Mouse (Mus musculus) MEL (cell line): ENCODE results near the gene Clec4d. TPM values are rescaled to one million over a fixed set of nuclear protein-coding genes. Genes with fewer than 3 reads are reported as not detected.

Experiments
- DNase-seq: peaks from one replicate; pipeline ENCODE4 v3.0.0; 2011; ENCODE audit warnings: low read depth, low spot score
- H3K27ac ChIP-seq: 2 replicates; pipeline ENCODE4 v1.5.1; 2012; ENCODE audit warnings: low read depth, mild to moderate bottlenecking, control low read depth, low read length, moderate library complexity; ENCODE audit not compliant: control insufficient read depth
- H3K27me3 ChIP-seq, 2 experiments: fragments of 150-350 bp in 1 of 2; sonication (generic) in 1 of 2; 2 replicates each; pipeline ENCODE4 v1.6.1; 2012; ENCODE audit warnings: low read length in 2 of 2, mild to moderate bottlenecking in 2 of 2, improper control_type of control experiment in 1 of 2, moderate library complexity in 1 of 2; ENCODE audit not compliant: insufficient read depth in 2 of 2, control insufficient read depth in 1 of 2
- H3K36me3 ChIP-seq, 2 experiments: 2 replicates each; pipeline ENCODE4 v1.6.1; 2012 to 2014; ENCODE audit warnings: low read length in 2 of 2, improper control_type of control experiment in 1 of 2, inconsistent platforms in 1 of 2, mild to moderate bottlenecking in 1 of 2; ENCODE audit not compliant: insufficient read depth in 2 of 2, control insufficient read depth in 1 of 2
- H3K4me1 ChIP-seq, 2 experiments: fragments of 150-350 bp in 1 of 2; sonication (generic) in 1 of 2; 2 replicates each; pipeline ENCODE4 v1.6.1; 2012; ENCODE audit warnings: low read length in 2 of 2, improper control_type of control experiment in 1 of 2, mild to moderate bottlenecking in 1 of 2; ENCODE audit not compliant: insufficient read depth in 2 of 2, control insufficient read depth in 1 of 2
- H3K4me3 ChIP-seq, 2 experiments: fragments of 150-350 bp in 1 of 2; sonication (generic) in 1 of 2; 2 replicates each; pipeline ENCODE4 v1.5.1; 2012; ENCODE audit warnings: low read depth in 2 of 2, low read length in 2 of 2, mild to moderate bottlenecking in 2 of 2, moderate library complexity in 2 of 2, control low read depth in 1 of 2, improper control_type of control experiment in 1 of 2; ENCODE audit not compliant: control insufficient read depth in 1 of 2, insufficient read depth in 1 of 2
- H3K79me2 ChIP-seq: 2 replicates; pipeline ENCODE4 v1.6.1; 2012; ENCODE audit warnings: mild to moderate bottlenecking, low read length, moderate library complexity; ENCODE audit not compliant: control insufficient read depth, poor library complexity, insufficient read depth
- H3K9ac ChIP-seq: 2 replicates; pipeline ENCODE4 v1.6.1; 2012; ENCODE audit warnings: low read depth, mild to moderate bottlenecking, control low read depth, low read length, moderate library complexity; ENCODE audit not compliant: control insufficient read depth, poor library complexity, severe bottlenecking
- H3K9me3 ChIP-seq: fragments of 150-350 bp; sonication (generic); replicated peaks from 2 replicates; pipeline ENCODE4 v1.6.1; 2012; ENCODE audit warnings: mild to moderate bottlenecking, low read length, improper control_type of control experiment, moderate library complexity; ENCODE audit not compliant: insufficient read depth
- CHD1 ChIP-seq: IDR thresholded peaks from 2 replicates; pipeline ENCODE4 v1.6.1; 2012; ENCODE audit warnings: low read depth, mild to moderate bottlenecking, inconsistent platforms, low read length, improper control_type of control experiment
- CHD2 ChIP-seq: IDR thresholded peaks from 2 replicates; pipeline ENCODE4 v1.6.1; 2011; ENCODE audit warnings: low read length, improper control_type of control experiment
- CTCF ChIP-seq, 3 experiments: IDR thresholded peaks in 2 of 3; conservative IDR thresholded peaks in 1 of 3; 2 replicates each; pipeline ENCODE4 v1.5.1; 2011 to 2012; ENCODE audit warnings: low read length in 3 of 3, low read depth in 2 of 3, mild to moderate bottlenecking in 2 of 3, improper control_type of control experiment in 1 of 3, inconsistent platforms in 1 of 3, mixed read lengths in 1 of 3, moderate library complexity in 1 of 3; ENCODE audit not compliant: control insufficient read depth in 1 of 3, insufficient read depth in 1 of 3, poor library complexity in 1 of 3, severe bottlenecking in 1 of 3
- EP300 ChIP-seq, 2 experiments: IDR thresholded peaks; 2 replicates each; pipeline ENCODE4 v1.6.1; 2011; ENCODE audit warnings: improper control_type of control experiment in 2 of 2, low read length in 2 of 2, low read depth in 1 of 2, mild to moderate bottlenecking in 1 of 2
- ETS1 ChIP-seq: IDR thresholded peaks from 2 replicates; pipeline ENCODE4 v1.6.1; 2012; ENCODE audit warnings: low read depth, mild to moderate bottlenecking, inconsistent platforms, low read length, improper control_type of control experiment, moderate library complexity
- GABPA ChIP-seq: IDR thresholded peaks from 2 replicates; pipeline ENCODE4 v1.6.1; 2012; ENCODE audit warnings: low read depth, mild to moderate bottlenecking, inconsistent platforms, low read length, improper control_type of control experiment, moderate library complexity
- GATA1 ChIP-seq: IDR thresholded peaks from 2 replicates; pipeline ENCODE4 v1.6.1; 2011; ENCODE audit warnings: low read depth, low read length, improper control_type of control experiment
- HCFC1 ChIP-seq: IDR thresholded peaks from 2 replicates; pipeline ENCODE4 v1.6.1; 2012; ENCODE audit warnings: low read depth, mild to moderate bottlenecking, inconsistent platforms, low read length, improper control_type of control experiment, moderate library complexity
- JUND ChIP-seq: IDR thresholded peaks from 2 replicates; pipeline ENCODE4 v1.6.1; 2011; ENCODE audit warnings: low read depth, mild to moderate bottlenecking, improper control_type of control experiment, low read length
- KAT2A ChIP-seq: conservative IDR thresholded peaks from 2 replicates; pipeline ENCODE4 v1.6.1; 2012; ENCODE audit warnings: low read depth, low read length, improper control_type of control experiment, inconsistent platforms
- MAFK ChIP-seq: IDR thresholded peaks from 2 replicates; pipeline ENCODE4 v1.6.1; 2011; ENCODE audit warnings: low read depth, mild to moderate bottlenecking, low read length, improper control_type of control experiment, borderline replicate concordance
- MAX ChIP-seq: IDR thresholded peaks from 2 replicates; pipeline ENCODE4 v1.6.1; 2011; ENCODE audit warnings: low read length, improper control_type of control experiment
- MAZ ChIP-seq: IDR thresholded peaks from 2 replicates; pipeline ENCODE4 v1.6.1; 2012; ENCODE audit warnings: low read depth, mild to moderate bottlenecking, inconsistent platforms, low read length, improper control_type of control experiment
- MXI1 ChIP-seq: IDR thresholded peaks from 2 replicates; pipeline ENCODE4 v1.6.1; 2011; ENCODE audit warnings: mild to moderate bottlenecking, low read depth, low read length, improper control_type of control experiment
- MYB ChIP-seq: IDR thresholded peaks from 2 replicates; pipeline ENCODE4 v1.6.1; 2011; ENCODE audit warnings: mild to moderate bottlenecking, low read depth, low read length, improper control_type of control experiment
- MYC ChIP-seq: IDR thresholded peaks from 2 replicates; pipeline ENCODE4 v1.6.1; 2011; ENCODE audit warnings: low read depth, mild to moderate bottlenecking, low read length, improper control_type of control experiment, moderate library complexity
- NRF1 ChIP-seq: IDR thresholded peaks from 2 replicates; pipeline ENCODE4 v1.6.1; 2014; ENCODE audit warnings: low read depth, mild to moderate bottlenecking, inconsistent platforms, low read length, improper control_type of control experiment, moderate library complexity; ENCODE audit not compliant: poor library complexity, insufficient read depth, severe bottlenecking
- POLR2A ChIP-seq, 2 experiments: IDR thresholded peaks; 2 replicates each; pipeline ENCODE4 v1.6.1; 2011 to 2012; ENCODE audit warnings: low read length in 2 of 2, mild to moderate bottlenecking in 2 of 2, control low read depth in 1 of 2, improper control_type of control experiment in 1 of 2, low read depth in 1 of 2, moderate library complexity in 1 of 2; ENCODE audit not compliant: control insufficient read depth in 1 of 2, insufficient read depth in 1 of 2, poor library complexity in 1 of 2
- POLR2AphosphoS2 ChIP-seq: IDR thresholded peaks from 2 replicates; pipeline ENCODE4 v1.6.1; 2011; ENCODE audit warnings: low read length, improper control_type of control experiment
- POLR2AphosphoS5 ChIP-seq: IDR thresholded peaks from 2 replicates; pipeline ENCODE4 v1.6.1; 2012; ENCODE audit warnings: low read depth, borderline replicate concordance, mild to moderate bottlenecking, inconsistent platforms, low read length, moderate library complexity, mixed read lengths
- RAD21 ChIP-seq: IDR thresholded peaks from 2 replicates; pipeline ENCODE4 v1.6.1; 2011; ENCODE audit warnings: mild to moderate bottlenecking, low read depth, low read length, improper control_type of control experiment
- RCOR1 ChIP-seq: IDR thresholded peaks from 2 replicates; pipeline ENCODE4 v1.6.1; 2012; ENCODE audit warnings: low read depth, mild to moderate bottlenecking, inconsistent platforms, low read length, improper control_type of control experiment
- SIN3A ChIP-seq: IDR thresholded peaks from 2 replicates; pipeline ENCODE4 v1.6.1; 2012; ENCODE audit warnings: low read length, improper control_type of control experiment, inconsistent platforms
- SMC3 ChIP-seq: IDR thresholded peaks from 2 replicates; pipeline ENCODE4 v1.6.1; 2011; ENCODE audit warnings: low read depth, low read length, improper control_type of control experiment
- TAL1 ChIP-seq: IDR thresholded peaks from 2 replicates; pipeline ENCODE4 v1.6.1; 2012; ENCODE audit warnings: mild to moderate bottlenecking, inconsistent platforms, low read length, moderate library complexity, mixed read lengths
- TCF12 ChIP-seq: IDR thresholded peaks from 2 replicates; pipeline ENCODE4 v1.6.1; 2014; ENCODE audit warnings: low read depth, mild to moderate bottlenecking, inconsistent platforms, low read length, improper control_type of control experiment, moderate library complexity
- UBTF ChIP-seq: IDR thresholded peaks from 2 replicates; pipeline ENCODE4 v1.6.1; 2012; ENCODE audit warnings: low read depth, mild to moderate bottlenecking, inconsistent platforms, low read length, improper control_type of control experiment, moderate library complexity, borderline replicate concordance; ENCODE audit not compliant: insufficient read depth
- USF2 ChIP-seq, 2 experiments: IDR thresholded peaks; 2 replicates each; pipeline ENCODE4 v1.6.1; 2011 to 2012; ENCODE audit warnings: improper control_type of control experiment in 2 of 2, low read length in 2 of 2, borderline replicate concordance in 1 of 2, inconsistent platforms in 1 of 2, low read depth in 1 of 2, mild to moderate bottlenecking in 1 of 2; ENCODE audit not compliant: insufficient read depth in 1 of 2
- ZKSCAN1 ChIP-seq: IDR thresholded peaks from 2 replicates; pipeline ENCODE4 v1.6.1; 2012; ENCODE audit warnings: low read depth, mild to moderate bottlenecking, inconsistent platforms, low read length, improper control_type of control experiment, moderate library complexity
- ZNF384 ChIP-seq: IDR thresholded peaks from 2 replicates; pipeline ENCODE4 v1.6.1; 2012; ENCODE audit warnings: low read depth, mild to moderate bottlenecking, inconsistent platforms, low read length, improper control_type of control experiment
- polyA plus RNA-seq, 2 experiments: library from polyadenylated mRNA; stranded (reverse) in 1 of 2; unstranded in 1 of 2; fragments of >175 nt in 1 of 2; fragments of >200 nt in 1 of 2; gene quantifications; 2 replicates each; pipeline versions ENCODE4 v1.2.1 to v1.2.4; 2012; ENCODE audit warnings: low replicate concordance in 2 of 2, low read depth in 1 of 2; ENCODE audit not compliant: insufficient read length in 2 of 2, insufficient read depth in 1 of 2, missing spikeins in 1 of 2
- total RNA-seq: library from RNA; depleted of rRNA; stranded (reverse); fragments of 300-350 nt; gene quantifications from 2 replicates; pipeline ENCODE4 v1.2.3, GENCODE M21; 2012

Gene Clec4d
- total and polyA plus RNA-seq, 3 experiments, result 2.0 to 5.6 TPM; not detected in 1

- TF ChIP-seq MAZ (no peak), CTCF (IDR thresholded peaks at IDR 0.05 in 2 of 3, conservative IDR thresholded peaks at IDR 0.05 in 1 of 3; ENCODE audit: control insufficient read depth in 1 of 3, insufficient read depth in 1 of 3, low read depth in 2 of 3, low read length in 3 of 3, poor library complexity in 1 of 3, severe bottlenecking in 1 of 3) (no peak), JUND (no peak), ZNF384 (no peak), MYC (no peak), TCF12 (no peak), ETS1 (no peak), MYB (no peak), NRF1 (no peak), UBTF (no peak), POLR2AphosphoS5 (no peak), CHD2 (no peak), ZKSCAN1 (no peak), RCOR1 (no peak), HCFC1 (no peak), GATA1 (no peak), MAFK (no peak), GABPA (no peak), KAT2A (no peak)
- Histone ChIP-seq H3K4me3 (no peak within 1 kb of the TSS), H3K27me3 (no peaks in the 10 kb centered on the region)
Observed at GRCm38 (mm10) chr6:123229644-123230043, 32.3 kb upstream of the Clec4d start, which contains the start of gene Clec4n. Gene Clec4n, plus strand, starts transcription at chr6:123229843.

GRCm38 (mm10) chr6:123231149-123231548 lies 30.8 kb upstream of the Clec4d start:
- Histone ChIP-seq H3K9ac (no peak overlapping the region), H3K27ac (no peak overlapping the region), H3K9me3 (no peaks in the 10 kb centered on the region), H3K79me2 (no peaks in the 10 kb centered on the region), H3K4me1 (no peaks in the 10 kb centered on the region), H3K36me3 (no peaks in the 10 kb centered on the region), H3K27me3 (no peaks in the 10 kb centered on the region), H3K4me3 (no peak overlapping the region)
- DNase-seq, result peak; percentile 30
- no peak for TF ChIP-seq ZNF384
- no peak for TF ChIP-seq JUND
- no peak for TF ChIP-seq HCFC1
- no peak for TF ChIP-seq MXI1
- no peak for TF ChIP-seq RAD21
- no peak for TF ChIP-seq SIN3A
- TF ChIP-seq EP300 (IDR thresholded peaks at IDR 0.05; ENCODE audit: low read depth in 1 of 2, low read length in 2 of 2), result peak; percentile 32 to 53; a peak in 3 of 4 replicates
- no peak for TF ChIP-seq SMC3
- no peak for TF ChIP-seq POLR2A (IDR thresholded peaks at IDR 0.05; ENCODE audit: control insufficient read depth in 1 of 2, insufficient read depth in 1 of 2, low read depth in 1 of 2, low read length in 2 of 2, poor library complexity in 1 of 2)
- TF ChIP-seq ZKSCAN1, result no peak
- no peak for TF ChIP-seq CHD2
- TF ChIP-seq USF2 (IDR thresholded peaks at IDR 0.05; ENCODE audit: borderline replicate concordance in 1 of 2, insufficient read depth in 1 of 2, low read depth in 1 of 2, low read length in 2 of 2), result no peak
- no peak for TF ChIP-seq KAT2A
- 0 out of 2 replicates have a peak, but pooled peaks have one; percentile 40 for TF ChIP-seq TCF12
- TF ChIP-seq UBTF, result no peak
- no peak for TF ChIP-seq POLR2AphosphoS2
- no peak for TF ChIP-seq MYC
- TF ChIP-seq GABPA, result no peak
- no peak for TF ChIP-seq CHD1
- no peak for TF ChIP-seq RCOR1
- no peak for TF ChIP-seq CTCF (IDR thresholded peaks at IDR 0.05 in 2 of 3, conservative IDR thresholded peaks at IDR 0.05 in 1 of 3; ENCODE audit: control insufficient read depth in 1 of 3, insufficient read depth in 1 of 3, low read depth in 2 of 3, low read length in 3 of 3, poor library complexity in 1 of 3, severe bottlenecking in 1 of 3)
- TF ChIP-seq GATA1, result peak; percentile 56; the same call in 1 of the 2 replicates
- no peak for TF ChIP-seq MAX
- no peak for TF ChIP-seq MAZ
- TF ChIP-seq TAL1, result no peak

More at GRCm38 (mm10) chr6:123229644-123230043, 32.3 kb upstream of the Clec4d start, which contains the start of gene Clec4n:
- Histone ChIP-seq H3K27ac (no peak within 1 kb of the TSS), H3K9ac (no peak within 1 kb of the TSS), H3K4me1 (no peaks in the 10 kb centered on the region), H3K79me2 (no peaks in the 10 kb centered on the region), H3K9me3 (no peaks in the 10 kb centered on the region), H3K36me3 (no peaks in the 10 kb centered on the region)
- DNase-seq, result no peak
